ENCODE assay signal across 16 mouse cellular contexts in genomic region chr13:99394694-99395093, GRCm38 (mm10). TPM values are rescaled to one million over a fixed set of nuclear protein-coding genes. Genes with fewer than 3 reads are reported as not detected.
A peak's percentile ranks its signal among the peaks of the same experiment; 100 is the strongest.
DNase-seq lines count a peak whose midpoint lies in the region; ATAC-seq and TF ChIP-seq lines count a peak whose summit lies in the region.
"Had no signal": no experiment of that assay in that cellular context is flagged by ENCODE, and none has a peak within 500 bp of the region (broad histone marks: within the 10 kb centered on the region; RNA-seq: fewer than 3 reads in every experiment).

No protein-coding gene starts in this region.

- peak; percentile 12 for TF ChIP-seq CTCF in left cerebral cortex, adult 2 months (IDR thresholded peaks at IDR 0.05)

- no peak overlapping the region for H3K9ac ChIP-seq in heart, embryonic 13.5 days
- no peak overlapping the region for H3K9ac ChIP-seq in forebrain, embryonic 14.5 days (ENCODE audit: low read length)
- H3K9ac ChIP-seq: embryonic facial prominence, embryonic 13.5 days had no signal

- H3K36me3 ChIP-seq in heart, embryonic 13.5 days = peaks cover 8% of the 10 kb centered on the region
- H3K36me3 ChIP-seq in embryonic facial prominence, embryonic 10.5 days (replicated peaks) = peaks cover 27% of the 10 kb centered on the region
- H3K36me3 ChIP-seq in limb, embryonic 10.5 days = peaks cover 35% of the 10 kb centered on the region
- no peaks in the 10 kb centered on the region for H3K36me3 ChIP-seq in forebrain, embryonic 14.5 days (ENCODE audit: control insufficient read depth, insufficient read depth, low read length)
- H3K36me3 ChIP-seq: embryonic facial prominence, embryonic 13.5 days; neural tube, embryonic 13.5 days had no signal

- H3K27ac ChIP-seq in heart, embryonic 13.5 days (replicated peaks) = peak overlapping the region; percentile 70
- H3K27ac ChIP-seq in left cerebral cortex, adult 2 months = no peak overlapping the region
- H3K27ac ChIP-seq in embryonic facial prominence, embryonic 10.5 days (replicated peaks) = peak overlapping the region; percentile 57
- H3K27ac ChIP-seq in limb, embryonic 10.5 days = 0 out of 2 replicates have a peak overlapping the region, but pooled peaks have one; percentile 19
- no peak overlapping the region for H3K27ac ChIP-seq in forebrain, embryonic 14.5 days (ENCODE audit: low read depth, low read length)

- intact Hi-C loops in heart, postnatal 36 days (cut with DNase I) = loop anchor here (2.0 kb wide), 1 partner anchor 18 kb away; no protein-coding TSS in a partner anchor
- intact Hi-C loops in left cerebral cortex, adult 2 months (cut with DNase I) = loop anchor here (1.0 kb wide), 1 partner anchor 28 kb away; no protein-coding TSS in a partner anchor
- intact Hi-C loops in left cerebral cortex, postnatal 14 days (cut with DNase I) = no loop called here

- no peak for ATAC-seq in heart, embryonic 13.5 days (ENCODE audit: extremely low read depth, insufficient number of reproducible peaks, low FRiP score, low TSS enrichment)
- no peak for ATAC-seq in forebrain, embryonic 14.5 days
- ATAC-seq: forebrain, embryonic 16.5 days; Patski had no signal

- 61% methylated on average over 3 of the region's 3 CpGs for WGBS in heart, embryonic 13.5 days
- 54% methylated on average over 3 of the region's 3 CpGs for WGBS in embryonic facial prominence, embryonic 10.5 days
- 74% methylated on average over 3 of the region's 3 CpGs for WGBS in limb, embryonic 10.5 days
- 59% methylated on average over 3 of the region's 3 CpGs for WGBS in forebrain, embryonic 14.5 days

- peaks cover 34% of the 10 kb centered on the region for H3K4me1 ChIP-seq in heart, embryonic 13.5 days
- peaks cover 43% of the 10 kb centered on the region for H3K4me1 ChIP-seq in embryonic facial prominence, embryonic 10.5 days
- peaks cover 20% of the 10 kb centered on the region for H3K4me1 ChIP-seq in limb, embryonic 10.5 days
- peaks cover 19% of the 10 kb centered on the region for H3K4me1 ChIP-seq in forebrain, embryonic 14.5 days (ENCODE audit: control insufficient read depth, insufficient read depth, low read length)

- no peak overlapping the region for H3K4me2 ChIP-seq in heart, embryonic 13.5 days
- H3K4me2 ChIP-seq in forebrain, embryonic 14.5 days (ENCODE audit: low read length) = no peak overlapping the region
- H3K4me2 ChIP-seq: neural tube, embryonic 13.5 days had no signal

- H3K27me3 ChIP-seq in heart, embryonic 13.5 days (replicated peaks) = no peaks in the 10 kb centered on the region
- H3K27me3 ChIP-seq in embryonic facial prominence, embryonic 10.5 days (replicated peaks; ENCODE audit: low read depth, poor library complexity, severe bottlenecking) = no peaks in the 10 kb centered on the region
- H3K27me3 ChIP-seq in limb, embryonic 10.5 days (ENCODE audit: low read depth, poor library complexity, severe bottlenecking) = no peaks in the 10 kb centered on the region
- no peaks in the 10 kb centered on the region for H3K27me3 ChIP-seq in forebrain, embryonic 14.5 days (replicated peaks; ENCODE audit: control insufficient read depth, insufficient read depth, low read length)
- H3K27me3 ChIP-seq: embryonic facial prominence, embryonic 13.5 days; neural tube, embryonic 13.5 days; Patski had no signal

- no peak for DNase-seq in heart, postnatal 36 days
- no peak for DNase-seq in left cerebral cortex, adult 2 months (ENCODE audit: extremely low spot score in 1 of 2, low spot score in 2 of 2)
- no peak for DNase-seq in left cerebral cortex, postnatal 14 days (ENCODE audit: low spot score in 2 of 2)
- no peak for DNase-seq in embryonic facial prominence, embryonic 10.5 days (ENCODE audit: low spot score)
- no peak for DNase-seq in limb, embryonic 10.5 days (ENCODE audit: low spot score)
- no peak for DNase-seq in frontal cortex, postnatal 36 days (ENCODE audit: low spot score in 2 of 2)
- no peak for DNase-seq in forebrain, embryonic 14.5 days (ENCODE audit: low spot score)
- DNase-seq: cerebellum, adult 9-11 months; layer of hippocampus, adult 9-11 months; left cerebral cortex, postnatal 4 days; lung, adult 2 months had no signal

- H3K9me3 ChIP-seq in heart, embryonic 13.5 days = no peaks in the 10 kb centered on the region
- no peaks in the 10 kb centered on the region for H3K9me3 ChIP-seq in embryonic facial prominence, embryonic 10.5 days
- no peaks in the 10 kb centered on the region for H3K9me3 ChIP-seq in limb, embryonic 10.5 days (replicated peaks)
- no peaks in the 10 kb centered on the region for H3K9me3 ChIP-seq in forebrain, embryonic 14.5 days (replicated peaks; ENCODE audit: control insufficient read depth, low read length)
- H3K9me3 ChIP-seq: embryonic facial prominence, embryonic 13.5 days; neural tube, embryonic 13.5 days had no signal

- H3K4me3 ChIP-seq in heart, embryonic 13.5 days = no peak overlapping the region
- no peak overlapping the region for H3K4me3 ChIP-seq in left cerebral cortex, adult 2 months
- no peak overlapping the region for H3K4me3 ChIP-seq in embryonic facial prominence, embryonic 10.5 days
- no peak overlapping the region for H3K4me3 ChIP-seq in limb, embryonic 10.5 days
- no peak overlapping the region for H3K4me3 ChIP-seq in forebrain, embryonic 14.5 days (ENCODE audit: low read depth, low read length)
- H3K4me3 ChIP-seq: embryonic facial prominence, embryonic 13.5 days; neural tube, embryonic 13.5 days had no signal

RNA-seq across cellular contexts. Expression of gene Mrps27, which starts 50.1 kb away (rescaled TPM):
- 69.5 and 74.7 TPM in 2 replicates for polyA plus RNA-seq in heart, embryonic 13.5 days (2015; fragmentation: Nextera tagmentation; extraction: Ambion mirVana)
- total RNA-seq in heart, postnatal 36 days (2021) = 10 to 100 TPM; 48.2 to 48.8 TPM
- total RNA-seq in left cerebral cortex, adult 2 months (2021) = 10 to 100 TPM; 25.1 to 28.3 TPM
- total RNA-seq in left cerebral cortex, postnatal 14 days (2021) = 10 to 100 TPM; 26.4 to 27.7 TPM
- polyA plus RNA-seq in embryonic facial prominence, embryonic 10.5 days (2016; fragmentation: Nextera tagmentation; extraction: Ambion mirVana) = 82.8 and 88.2 TPM in 2 replicates
- 85.4 and 97.4 TPM in 2 replicates for polyA plus RNA-seq in limb, embryonic 10.5 days (2016; fragmentation: Nextera tagmentation; extraction: Ambion mirVana)
- 45.6 and 48.0 TPM in 2 replicates for polyA plus RNA-seq in forebrain, embryonic 14.5 days (2014; fragmentation: Nextera tagmentation; extraction: Ambion mirVana)

RNA-seq across cellular contexts. Expression of gene Ptcd2, which starts 50.2 kb away (rescaled TPM):
- 55.3 and 57.8 TPM in 2 replicates for polyA plus RNA-seq in heart, embryonic 13.5 days (2015; fragmentation: Nextera tagmentation; extraction: Ambion mirVana)
- total RNA-seq in heart, postnatal 36 days (2021) = 10 to 100 TPM; 47.0 to 49.2 TPM
- 10 to 100 TPM; 33.3 to 34.5 TPM for total RNA-seq in left cerebral cortex, adult 2 months (2021)
- 10 to 100 TPM; 38.3 to 40.1 TPM for total RNA-seq in left cerebral cortex, postnatal 14 days (2021)
- polyA plus RNA-seq in embryonic facial prominence, embryonic 10.5 days (2016; fragmentation: Nextera tagmentation; extraction: Ambion mirVana) = 52.9 and 55.0 TPM in 2 replicates
- 57.3 and 59.1 TPM in 2 replicates for polyA plus RNA-seq in limb, embryonic 10.5 days (2016; fragmentation: Nextera tagmentation; extraction: Ambion mirVana)
- polyA plus RNA-seq in forebrain, embryonic 14.5 days (2014; fragmentation: Nextera tagmentation; extraction: Ambion mirVana) = 60.9 and 64.8 TPM in 2 replicates

Comparison
In these comparisons a context has a peak if more than half of its experiments do, and no peak if none do; other contexts are left out.
1. H3K27ac ChIP-seq: peak in heart, embryonic 13.5 days (single experiment), embryonic facial prominence, embryonic 10.5 days (single experiment) and limb, embryonic 10.5 days (single experiment); none in left cerebral cortex, adult 2 months (single experiment) and forebrain, embryonic 14.5 days (single experiment).